Mouse (Mus musculus) brain, embryonic 18.5 days (tissue): ENCODE data around the gene Otof.

Experiments used
- DNase-seq: peaks from one replicate; pipeline ENCODE4 v3.0.0-alpha.2; 2012; ENCODE audit warnings: low read depth, low spot score

Gene Otof

GRCm38 (mm10) chr5:30423572-30424244 is 38.0 kb downstream of the Otof start:
- no peak for DNase-seq

- DNase-seq: no peak
These were observed 38.6 kb downstream of the Otof start for GRCm38 (mm10) chr5:30423121-30423520.

GRCm38 (mm10) chr5:30416665-30417064 is 45.1 kb downstream of the Otof start:
- DNase-seq: no peak

- no peak for DNase-seq
These were observed 45.9 kb downstream of the Otof start for GRCm38 (mm10) chr5:30415876-30416275.

- DNase-seq: no peak
These were observed 46.4 kb downstream of the Otof start for GRCm38 (mm10) chr5:30415381-30415780.

- no peak for DNase-seq
These were observed 50.2 kb downstream of the Otof start for GRCm38 (mm10) chr5:30411524-30411923.

GRCm38 (mm10) chr5:30406876-30407275 is 54.9 kb downstream of the Otof start:
- DNase-seq: no peak

GRCm38 (mm10) chr5:30401165-30401564 is 60.6 kb downstream of the Otof start:
- DNase-seq: peak; percentile 12

GRCm38 (mm10) chr5:30400521-30400920 is 61.2 kb downstream of the Otof start:
- no peak for DNase-seq

- peak; percentile 8 for DNase-seq
These were observed 70.3 kb downstream of the Otof start for GRCm38 (mm10) chr5:30391473-30391872.

- no peak for DNase-seq
These were observed 71.9 kb downstream of the Otof start for GRCm38 (mm10) chr5:30389836-30390235.

- no peak for DNase-seq
These were observed 74.0 kb downstream of the Otof start for GRCm38 (mm10) chr5:30387726-30388125.

GRCm38 (mm10) chr5:30382876-30383275 is 78.9 kb downstream of the Otof start:
- no peak for DNase-seq

GRCm38 (mm10) chr5:30369426-30369825 is 92.3 kb downstream of the Otof start:
- no peak for DNase-seq

GRCm38 (mm10) chr5:30367405-30367804 is 94.3 kb downstream of the Otof start:
- DNase-seq: no peak

- no peak for DNase-seq
These were observed 103.2 kb downstream of the Otof start for GRCm38 (mm10) chr5:30358436-30359099.

GRCm38 (mm10) chr5:30356647-30357046 is 105.1 kb downstream of the Otof start:
- DNase-seq: no peak

- DNase-seq: no peak
These were observed 106.1 kb downstream of the Otof start for GRCm38 (mm10) chr5:30355559-30356159.

GRCm38 (mm10) chr5:30355114-30355513 is 106.6 kb downstream of the Otof start:
- no peak for DNase-seq

GRCm38 (mm10) chr5:30353605-30354004 is 108.1 kb downstream of the Otof start:
- no peak for DNase-seq

GRCm38 (mm10) chr5:30343886-30344285 is 117.8 kb downstream of the Otof start:
- DNase-seq: no peak

GRCm38 (mm10) chr5:30343107-30343506 is 118.6 kb downstream of the Otof start:
- DNase-seq: peak; percentile 18

GRCm38 (mm10) chr5:30342601-30343015 is 119.1 kb downstream of the Otof start:
- DNase-seq: no peak
